Mouse (Mus musculus) brain, adult 10 weeks (tissue): ENCODE measurements around the gene Aldh6a1. TPM values are rescaled to one million over a fixed set of nuclear protein-coding genes. Genes with fewer than 3 reads are reported as not detected.

Experiments
- polyA plus RNA-seq: library from polyadenylated mRNA; stranded (reverse); fragments of 350-450 nt; fragmentation: Illumina TruSeq; extraction: RNeasy Lipid Tissue Mini Kit (QIAGEN cat#74804); gene quantifications from one replicate; pipeline ENCODE4 v1.2.3, GENCODE M21; 2015; ENCODE audit warnings: low read depth, low replicate concordance

Gene Aldh6a1
- 59.5 TPM for polyA plus RNA-seq

DNA sequence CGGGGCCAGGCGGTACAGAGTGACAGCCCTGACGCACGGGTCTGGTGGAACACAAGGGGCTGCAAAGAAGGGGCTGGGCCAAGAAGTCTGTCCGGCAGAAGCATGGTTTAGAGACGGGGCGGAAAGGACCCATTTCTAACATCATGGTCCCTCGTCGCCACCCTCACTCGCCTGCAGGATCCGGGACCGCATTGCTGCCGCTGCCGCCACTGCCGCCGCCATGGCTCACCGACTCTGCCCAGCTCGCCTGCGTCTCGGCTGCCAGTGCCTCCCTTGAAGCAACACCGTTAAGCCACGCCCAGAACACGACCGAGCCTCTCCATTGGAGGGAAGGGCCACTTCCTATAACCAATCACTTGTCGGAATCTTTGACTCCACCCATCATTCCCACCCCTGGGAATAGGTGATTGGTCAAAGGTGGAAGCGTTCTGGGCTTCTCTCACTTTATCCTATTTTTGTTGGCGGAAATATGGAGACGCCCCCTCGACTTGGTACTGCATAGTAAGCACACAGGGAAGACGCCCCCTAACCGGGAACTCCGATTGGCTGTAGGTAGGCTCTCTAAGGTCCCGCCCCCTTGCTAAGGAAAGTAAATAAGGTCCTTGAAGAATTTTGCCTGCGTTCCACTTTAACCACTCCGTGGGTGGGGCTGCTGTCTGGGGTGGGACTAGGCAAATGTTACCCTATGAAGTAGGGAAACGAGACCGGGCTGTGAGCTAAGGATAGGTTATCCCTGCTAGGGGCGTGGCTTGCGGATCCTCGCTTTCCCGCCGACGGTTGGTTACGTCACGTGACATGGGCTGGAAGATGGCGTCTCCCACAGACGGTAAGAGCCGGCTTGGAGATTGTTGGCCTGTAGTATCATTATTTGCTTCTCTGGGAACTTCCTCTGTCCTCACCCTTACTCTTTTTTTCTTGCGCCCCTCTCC, at the start of gene Aldh6a1, which contains the start of gene Lin52:
Gene Aldh6a1 (minus strand): TSS at position 287 of the 929 bp plus-strand sequence.
Gene Lin52 (plus strand): TSS at position 705 of the 929 bp plus-strand sequence.

DNA sequence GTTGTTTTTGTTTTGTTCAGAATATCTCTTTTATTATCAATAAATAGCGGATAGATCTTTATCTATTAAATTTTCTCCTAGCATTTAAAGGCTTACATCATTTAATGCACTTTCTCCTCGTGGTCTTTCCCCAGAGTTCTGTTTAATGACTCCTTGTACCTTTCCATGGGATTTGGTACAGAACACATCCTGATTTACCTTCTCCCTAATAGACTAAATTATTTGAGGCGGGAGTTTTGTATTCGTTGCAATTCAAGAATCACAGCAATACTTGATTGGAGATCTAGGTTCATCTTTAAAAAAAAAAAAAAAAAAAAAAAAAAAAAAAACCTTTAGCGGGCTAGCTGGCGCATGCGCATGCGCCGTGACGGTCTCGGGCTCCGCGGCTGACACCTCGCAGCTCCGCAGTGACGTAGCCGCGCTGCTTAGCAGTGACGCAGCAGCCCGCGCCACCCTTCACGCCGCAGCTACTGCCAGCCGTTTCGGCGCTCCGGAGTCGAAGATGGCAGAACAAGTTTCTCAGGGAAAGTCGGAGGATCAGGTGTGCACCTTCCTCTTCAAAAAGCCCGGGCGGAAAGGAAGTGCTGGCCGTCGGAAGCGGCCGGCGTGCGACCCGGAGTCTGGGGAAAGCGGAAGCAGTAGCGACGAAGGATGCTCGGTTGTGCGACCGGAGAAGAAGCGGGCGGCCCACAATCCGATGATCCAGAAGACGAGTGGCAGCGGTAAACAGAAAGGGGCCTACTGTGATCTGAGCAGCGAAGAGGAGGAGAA, 33.8 kb downstream of the Aldh6a1 start, which contains the start of gene Rnf113a2:
Gene Rnf113a2 (plus strand): TSS at position 363 of the 771 bp plus-strand sequence.

GRCm38 (mm10) chr12:84408819-84409507, 41.8 kb downstream of the Aldh6a1 start, which contains the start of the genes Entpd5 and Bbof1:
Entpd5 (minus strand) TSS chr12:84409029.
Bbof1 (plus strand) TSS chr12:84409071.

Other genes starting within 250 kb of the Aldh6a1 start
- gene Elmsan1, start 232.1 kb downstream of the Aldh6a1 start, polyA plus RNA-seq, result 6.4 TPM
- gene Ptgr2, start 165.8 kb downstream of the Aldh6a1 start, polyA plus RNA-seq, result 51.7 TPM
- gene Zfp410, start 134.2 kb downstream of the Aldh6a1 start, polyA plus RNA-seq, result 36.8 TPM
- gene Coq6, start 89.3 kb downstream of the Aldh6a1 start, polyA plus RNA-seq, result 31.8 TPM
- gene Fam161b, start 89.2 kb downstream of the Aldh6a1 start, polyA plus RNA-seq, result 13.5 TPM
- gene Entpd5, start 42.0 kb downstream of the Aldh6a1 start, polyA plus RNA-seq, result 26.6 TPM
- gene Bbof1, start 41.9 kb downstream of the Aldh6a1 start, polyA plus RNA-seq, result 9.5 TPM
- 15.8 TPM for gene Rnf113a2, start 33.8 kb downstream of the Aldh6a1 start, polyA plus RNA-seq
- gene Lin52, start 418 bp upstream of the Aldh6a1 start, polyA plus RNA-seq, result 31.9 TPM
- 0.31 TPM for gene Vsx2, start 118.8 kb upstream of the Aldh6a1 start, polyA plus RNA-seq
- gene Abcd4, start 166.4 kb upstream of the Aldh6a1 start, polyA plus RNA-seq, result 17.4 TPM
- gene Vrtn, start 190.0 kb upstream of the Aldh6a1 start, polyA plus RNA-seq, result not detected
- gene Syndig1l, start 247.8 kb upstream of the Aldh6a1 start, polyA plus RNA-seq, result 46.1 TPM